Mouse (Mus musculus): ENCODE measurements at regions not wholly inside any gene's neighbourhood (a gene's known extent, or its start where the extent isn't known, plus 50 kb on each side); places are given as distances from the start of the nearest gene placed in this dataset.

GRCm38 (mm10) chr13:111936081-111936857, 127.5 kb upstream of the Map3k1 start:
- 74% methylated on average over 9 of the region's 9 CpGs for WGBS
- H3K9me3 ChIP-seq, result no peaks in the 10 kb centered on the region
- no peak overlapping the region for H3K4me3 ChIP-seq
- no peaks in the 10 kb centered on the region for H3K27me3 ChIP-seq (ENCODE audit: insufficient read depth, poor library complexity, severe bottlenecking)
- H3K4me1 ChIP-seq (replicated peaks), result peaks cover 9% of the 10 kb centered on the region
- no peaks in the 10 kb centered on the region for H3K36me3 ChIP-seq
- peak overlapping the region; percentile 62 for H3K27ac ChIP-seq
- no peak for DNase-seq (ENCODE audit: low spot score)

GRCm38 (mm10) chr13:111936983-111937382, 128.2 kb upstream of the Map3k1 start:
- Histone ChIP-seq H3K27ac (no peak overlapping the region), H3K4me1 (replicated peaks) (peaks cover 9% of the 10 kb centered on the region), H3K27me3 (ENCODE audit: insufficient read depth, poor library complexity, severe bottlenecking) (no peaks in the 10 kb centered on the region), H3K9me3 (no peaks in the 10 kb centered on the region), H3K4me3 (no peak overlapping the region), H3K36me3 (no peaks in the 10 kb centered on the region)
- no peak for DNase-seq (ENCODE audit: low spot score)
- WGBS, result 66% methylated on average over 8 of the region's 8 CpGs

GRCm38 (mm10) chr13:111938896-111939422, 130.2 kb upstream of the Map3k1 start:
- no peak overlapping the region for H3K27ac ChIP-seq
- no peaks in the 10 kb centered on the region for H3K27me3 ChIP-seq (ENCODE audit: insufficient read depth, poor library complexity, severe bottlenecking)
- peaks cover 15% of the 10 kb centered on the region for H3K4me1 ChIP-seq (replicated peaks)
- H3K9me3 ChIP-seq, result no peaks in the 10 kb centered on the region
- H3K4me3 ChIP-seq, result no peak overlapping the region
- DNase-seq (ENCODE audit: low spot score), result no peak
- no peaks in the 10 kb centered on the region for H3K36me3 ChIP-seq
- WGBS, result 75% methylated on average over 8 of the region's 8 CpGs

- WGBS, result 80% methylated on average over 6 of the region's 6 CpGs
- Histone ChIP-seq H3K36me3 (no peaks in the 10 kb centered on the region), H3K4me1 (replicated peaks) (peaks cover 20% of the 10 kb centered on the region), H3K27me3 (ENCODE audit: insufficient read depth, poor library complexity, severe bottlenecking) (no peaks in the 10 kb centered on the region), H3K27ac (no peak overlapping the region), H3K9me3 (no peaks in the 10 kb centered on the region), H3K4me3 (no peak overlapping the region)
- DNase-seq (ENCODE audit: low spot score), result no peak
These were observed 130.8 kb upstream of the Map3k1 start for GRCm38 (mm10) chr13:111939534-111940115.

- no peaks in the 10 kb centered on the region for H3K9me3 ChIP-seq
- no peaks in the 10 kb centered on the region for H3K36me3 ChIP-seq
- H3K4me3 ChIP-seq, result no peak overlapping the region
- no peak for DNase-seq (ENCODE audit: low spot score)
- 94% methylated on average over 4 of the region's 4 CpGs for WGBS
- H3K27ac ChIP-seq, result no peak overlapping the region
- no peaks in the 10 kb centered on the region for H3K27me3 ChIP-seq (ENCODE audit: insufficient read depth, poor library complexity, severe bottlenecking)
- peaks cover 20% of the 10 kb centered on the region for H3K4me1 ChIP-seq (replicated peaks)
These were observed 131.5 kb upstream of the Map3k1 start for GRCm38 (mm10) chr13:111940275-111940674.

- Histone ChIP-seq H3K4me1 (replicated peaks) (peaks cover 19% of the 10 kb centered on the region), H3K4me3 (no peak overlapping the region), H3K36me3 (no peaks in the 10 kb centered on the region), H3K27ac (no peak overlapping the region), H3K9me3 (no peaks in the 10 kb centered on the region), H3K27me3 (ENCODE audit: insufficient read depth, poor library complexity, severe bottlenecking) (no peaks in the 10 kb centered on the region)
- WGBS, result 80% methylated on average over 6 of the region's 6 CpGs
- no peak for DNase-seq (ENCODE audit: low spot score)
These were observed 132.2 kb upstream of the Map3k1 start for GRCm38 (mm10) chr13:111940796-111941513.

GRCm38 (mm10) chr13:111941946-111942345, 133.2 kb upstream of the Map3k1 start:
- Histone ChIP-seq H3K27me3 (ENCODE audit: insufficient read depth, poor library complexity, severe bottlenecking) (no peaks in the 10 kb centered on the region), H3K4me1 (replicated peaks) (peaks cover 11% of the 10 kb centered on the region), H3K9me3 (no peaks in the 10 kb centered on the region), H3K27ac (no peak overlapping the region), H3K4me3 (no peak overlapping the region), H3K36me3 (no peaks in the 10 kb centered on the region)
- WGBS, result 93% methylated on average over 4 of the region's 4 CpGs
- DNase-seq (ENCODE audit: low spot score), result no peak

GRCm38 (mm10) chr13:111943392-111944088, 134.7 kb upstream of the Map3k1 start:
- Histone ChIP-seq H3K4me3 (no peak overlapping the region), H3K9me3 (no peaks in the 10 kb centered on the region), H3K4me1 (replicated peaks) (peaks cover 11% of the 10 kb centered on the region), H3K27ac (peak overlapping the region; percentile 17; the same call in 1 of the 2 replicates), H3K36me3 (no peaks in the 10 kb centered on the region), H3K27me3 (ENCODE audit: insufficient read depth, poor library complexity, severe bottlenecking) (no peaks in the 10 kb centered on the region)
- no peak for DNase-seq (ENCODE audit: low spot score)
- WGBS, result 66% methylated on average over 15 of the region's 15 CpGs

- WGBS, result 7% methylated on average over 5 of the region's 5 CpGs
- Histone ChIP-seq H3K4me3 (no peak overlapping the region), H3K27ac (peak overlapping the region; percentile 17; the same call in 1 of the 2 replicates), H3K4me1 (replicated peaks) (peaks cover 11% of the 10 kb centered on the region), H3K36me3 (no peaks in the 10 kb centered on the region), H3K9me3 (no peaks in the 10 kb centered on the region), H3K27me3 (ENCODE audit: insufficient read depth, poor library complexity, severe bottlenecking) (no peaks in the 10 kb centered on the region)
- peak; percentile 22 for DNase-seq (ENCODE audit: low spot score)
These were observed 135.3 kb upstream of the Map3k1 start for GRCm38 (mm10) chr13:111944089-111944406.

GRCm38 (mm10) chr13:111946271-111946670, 137.5 kb upstream of the Map3k1 start:
- Histone ChIP-seq H3K4me1 (replicated peaks) (peaks cover 11% of the 10 kb centered on the region), H3K27ac (no peak overlapping the region), H3K27me3 (ENCODE audit: insufficient read depth, poor library complexity, severe bottlenecking) (no peaks in the 10 kb centered on the region), H3K36me3 (no peaks in the 10 kb centered on the region), H3K9me3 (no peaks in the 10 kb centered on the region), H3K4me3 (no peak overlapping the region)
- WGBS, result 84% methylated on average over 4 of the region's 4 CpGs
- no peak for DNase-seq (ENCODE audit: low spot score)

- Histone ChIP-seq H3K4me3 (no peak overlapping the region), H3K4me1 (replicated peaks) (peaks cover 11% of the 10 kb centered on the region), H3K9me3 (no peaks in the 10 kb centered on the region), H3K27ac (no peak overlapping the region), H3K36me3 (no peaks in the 10 kb centered on the region), H3K27me3 (ENCODE audit: insufficient read depth, poor library complexity, severe bottlenecking) (no peaks in the 10 kb centered on the region)
- no peak for DNase-seq (ENCODE audit: low spot score)
- 92% methylated on average over 8 of the region's 8 CpGs for WGBS
These were observed 138.0 kb upstream of the Map3k1 start for GRCm38 (mm10) chr13:111946811-111947210.

GRCm38 (mm10) chr13:111948395-111948794, 139.6 kb upstream of the Map3k1 start:
- no peak for DNase-seq (ENCODE audit: low spot score)
- H3K9me3 ChIP-seq, result no peaks in the 10 kb centered on the region
- 87% methylated on average over 3 of the region's 3 CpGs for WGBS

More at GRCm38 (mm10) chr13:111948395-111948794, 139.6 kb upstream of the Map3k1 start:
- peaks cover 11% of the 10 kb centered on the region for H3K4me1 ChIP-seq (replicated peaks)
- no peaks in the 10 kb centered on the region for H3K27me3 ChIP-seq (ENCODE audit: insufficient read depth, poor library complexity, severe bottlenecking)
- H3K27ac ChIP-seq, result no peak overlapping the region
- no peak overlapping the region for H3K4me3 ChIP-seq
- no peaks in the 10 kb centered on the region for H3K36me3 ChIP-seq
